Mouse (Mus musculus): ENCODE data around the gene Olfr690. TPM values are rescaled to one million over a fixed set of nuclear protein-coding genes. Genes with fewer than 3 reads are reported as not detected.
"Not testable (repeated sequence)": the region's sequence is repeated elsewhere in the genome, so short reads cannot be mapped to it uniquely, and the experiment has no call there.

Gene Olfr690
- not detected for polyA plus RNA-seq (2017; shearing (Covaris generic))

DNA sequence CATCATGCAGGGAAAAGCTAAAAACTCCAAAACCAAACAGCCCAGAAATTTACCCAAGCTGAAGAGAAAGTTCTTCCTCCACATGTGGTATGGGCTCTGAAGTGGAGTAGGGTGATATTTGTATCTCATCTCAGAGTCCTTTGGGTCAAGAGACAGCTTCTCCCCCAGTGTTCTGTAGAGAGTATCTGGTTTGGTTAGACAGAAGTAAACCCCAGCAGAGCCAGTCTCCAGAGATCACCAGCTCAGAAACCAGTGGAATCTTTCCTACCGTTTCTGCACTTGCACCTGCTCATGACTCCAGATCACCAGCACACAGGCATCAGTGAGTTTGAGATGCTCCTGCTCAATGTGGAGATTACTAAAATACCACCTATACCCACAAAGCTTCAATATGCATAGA is at the start of gene Olfr690:
TSS of gene Olfr690 (minus strand) at position 101 of the 400 bp plus-strand sequence.
- no peak for ATAC-seq

DNA sequence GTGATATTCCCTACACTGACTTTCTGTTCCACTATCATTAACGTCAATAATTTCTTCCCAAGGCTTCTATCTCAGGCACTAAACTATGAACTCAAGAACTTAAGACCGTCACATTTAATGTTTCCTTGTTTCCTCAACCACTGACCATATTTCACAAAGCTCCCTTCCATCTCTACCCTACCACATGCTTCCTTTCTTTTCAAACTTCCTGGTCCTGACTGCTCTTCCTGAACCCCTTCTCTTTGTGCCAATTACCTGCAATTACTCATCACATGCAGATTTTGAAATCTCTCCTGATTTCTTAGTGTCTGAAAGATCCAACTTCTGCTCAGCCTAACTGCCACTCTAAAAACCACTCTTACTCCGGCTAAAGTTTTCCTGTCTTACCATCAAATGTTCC is 46.4 kb upstream of the Olfr690 start:
- ATAC-seq: no peak

DNA sequence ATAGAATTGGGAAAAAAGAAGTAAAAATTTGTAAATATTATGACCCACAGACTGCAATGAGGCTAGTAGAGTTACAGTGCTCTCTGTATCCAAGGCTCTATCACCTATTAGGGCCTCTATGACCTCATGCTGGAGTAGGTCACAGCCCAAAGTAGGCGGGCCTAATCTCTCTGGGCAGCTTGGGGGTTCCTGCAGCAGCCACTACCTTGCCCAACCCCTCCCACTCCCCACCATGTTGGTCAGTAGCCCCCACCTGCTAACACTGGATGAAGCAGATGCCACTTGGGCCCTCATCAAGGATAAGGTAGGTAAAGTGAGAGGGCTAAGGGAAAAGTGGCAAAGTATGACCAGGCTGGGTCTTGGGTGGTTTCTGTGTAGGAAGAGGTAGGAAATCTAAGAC is 41.0 kb upstream of the Olfr690 start, which contains the start of gene Gm5901:
TSS of gene Gm5901 (plus strand) at position 173 of the 400 bp plus-strand sequence.
- ATAC-seq: no peak

DNA sequence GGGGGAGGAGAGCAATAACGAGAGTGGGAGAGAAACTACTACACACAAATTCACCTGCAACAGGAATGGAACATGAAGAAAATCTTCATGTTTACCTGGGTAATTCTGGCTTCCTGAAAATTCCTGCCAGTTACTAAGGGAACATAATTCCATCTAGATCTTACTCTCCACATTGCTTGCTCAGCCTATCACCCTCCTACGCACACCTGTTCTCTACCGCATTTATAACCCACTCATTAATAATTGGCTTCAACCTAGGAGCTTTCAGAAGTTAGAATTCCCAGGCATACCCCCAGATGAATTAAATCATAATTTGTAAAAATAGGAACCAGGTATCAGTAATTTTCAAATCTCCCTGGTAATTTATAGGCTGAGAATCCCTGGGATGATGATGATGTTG is 40.1 kb upstream of the Olfr690 start:
- ATAC-seq: no peak

DNA sequence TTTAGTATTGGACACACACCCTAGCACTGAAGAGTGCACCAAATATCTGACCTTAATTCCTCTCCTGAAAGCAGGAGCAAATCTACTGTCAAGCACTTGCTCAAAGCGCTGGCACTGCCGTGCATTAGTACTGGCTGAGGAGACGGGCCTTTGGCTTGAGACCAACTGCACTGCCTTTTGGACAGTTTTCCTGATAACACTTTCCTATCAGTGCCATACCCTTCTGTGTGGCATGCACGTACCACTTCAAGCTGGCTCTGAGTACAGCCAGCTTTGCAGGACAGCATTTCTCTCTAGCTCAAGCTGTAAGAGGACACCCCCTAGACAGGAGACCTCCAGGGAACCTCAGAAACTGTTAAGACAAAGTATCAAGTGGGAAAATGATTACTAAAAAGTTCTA is 39.6 kb upstream of the Olfr690 start:
- no peak for ATAC-seq

DNA sequence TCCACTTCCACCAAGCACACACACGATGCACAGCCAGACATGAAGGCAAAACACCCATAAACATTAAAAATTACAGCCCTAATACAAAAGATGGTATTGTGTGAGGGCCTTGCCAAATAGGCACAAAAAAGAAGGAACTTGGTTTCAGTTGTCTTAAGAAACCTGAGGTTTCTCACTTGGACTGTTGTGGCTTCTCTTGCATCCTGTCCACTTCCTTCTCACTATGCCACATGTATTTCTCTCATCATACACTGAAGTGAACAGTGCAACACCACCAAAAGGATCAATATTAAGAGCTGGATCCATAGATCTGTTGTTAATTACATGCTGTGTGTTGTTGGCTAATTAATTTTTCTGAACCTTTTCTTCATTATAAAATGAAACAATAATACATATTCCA is 39.0 kb upstream of the Olfr690 start:
- no peak for ATAC-seq

DNA sequence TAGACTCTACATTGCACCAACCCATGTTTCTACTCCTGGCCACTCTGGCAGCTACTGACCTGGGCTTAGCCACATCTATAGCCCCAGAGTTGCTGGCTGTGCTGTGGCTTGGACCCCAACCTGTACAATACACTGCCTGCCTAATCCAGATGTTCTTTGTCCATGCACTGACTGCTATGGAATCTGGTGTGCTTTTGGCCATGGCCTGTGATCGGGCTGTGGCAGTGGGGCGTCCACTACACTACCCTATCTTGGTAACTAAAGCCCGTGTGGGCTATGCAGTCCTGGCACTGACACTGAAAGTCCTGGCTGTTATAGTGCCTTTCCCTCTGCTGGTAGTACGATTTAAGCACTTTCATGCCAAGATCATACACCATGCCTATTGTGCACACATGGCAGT is 34.6 kb upstream of the Olfr690 start:
- ATAC-seq: no peak

DNA sequence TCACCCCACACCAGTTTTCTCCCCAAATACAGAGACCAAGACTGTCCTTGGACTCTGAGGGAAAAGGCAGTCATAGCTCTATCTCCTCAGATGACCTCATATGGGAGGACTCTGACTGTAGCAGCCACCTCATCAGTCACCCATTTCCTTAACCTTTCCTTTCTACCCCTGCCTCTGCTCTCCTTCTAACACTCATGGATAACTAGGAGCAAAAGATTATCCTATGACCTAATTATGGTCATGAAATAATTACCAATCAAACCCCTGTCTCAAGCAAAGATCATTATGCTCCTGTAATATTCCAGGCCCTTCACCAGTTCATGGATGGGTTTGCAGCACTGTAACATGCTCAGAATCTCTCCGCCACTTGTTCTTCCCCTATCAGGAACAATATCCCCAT is 34.0 kb upstream of the Olfr690 start, which contains the start of gene Olfr692:
TSS of gene Olfr692 (plus strand) at position 301 of the 400 bp plus-strand sequence.
- no peak for ATAC-seq

DNA sequence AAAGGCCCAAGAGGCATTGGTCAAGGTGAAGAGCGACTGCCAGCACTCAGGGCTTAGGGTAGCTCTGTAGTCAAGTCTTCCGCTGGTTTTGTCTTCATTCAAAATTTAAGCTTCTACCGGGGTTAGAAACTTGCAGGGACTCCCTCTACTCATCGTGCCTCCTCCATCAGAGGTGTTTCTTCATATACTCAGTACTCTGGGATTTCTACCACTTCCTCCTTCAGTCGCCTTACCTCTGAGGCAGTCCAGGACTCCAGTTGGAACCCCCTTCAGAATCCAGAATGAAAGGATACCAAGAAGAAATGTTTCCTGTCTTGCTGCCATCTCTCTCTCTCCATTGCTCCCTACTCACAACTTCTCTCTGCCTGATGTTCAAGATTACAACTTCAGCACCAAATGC is 33.4 kb upstream of the Olfr690 start:
- ATAC-seq: no peak

DNA sequence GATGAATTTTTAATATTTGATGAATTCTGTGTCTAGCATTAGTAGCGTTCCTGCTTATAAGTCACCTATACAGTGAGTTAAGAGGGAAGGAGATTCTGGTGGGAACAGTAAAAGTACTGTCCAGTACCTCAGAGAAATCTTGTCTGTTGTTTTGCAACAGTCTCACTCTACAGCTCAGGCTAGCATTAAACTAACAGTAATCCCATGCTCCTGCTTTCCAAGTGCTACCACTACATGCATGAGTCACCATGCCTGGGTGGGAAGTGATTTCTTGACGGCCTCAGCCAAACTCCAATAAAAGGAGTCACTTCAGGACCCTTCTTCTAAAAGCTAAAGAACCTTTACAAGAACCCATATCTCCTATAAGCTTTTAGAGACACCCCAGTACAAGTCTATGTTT is 27.8 kb upstream of the Olfr690 start:
- no peak for ATAC-seq

DNA sequence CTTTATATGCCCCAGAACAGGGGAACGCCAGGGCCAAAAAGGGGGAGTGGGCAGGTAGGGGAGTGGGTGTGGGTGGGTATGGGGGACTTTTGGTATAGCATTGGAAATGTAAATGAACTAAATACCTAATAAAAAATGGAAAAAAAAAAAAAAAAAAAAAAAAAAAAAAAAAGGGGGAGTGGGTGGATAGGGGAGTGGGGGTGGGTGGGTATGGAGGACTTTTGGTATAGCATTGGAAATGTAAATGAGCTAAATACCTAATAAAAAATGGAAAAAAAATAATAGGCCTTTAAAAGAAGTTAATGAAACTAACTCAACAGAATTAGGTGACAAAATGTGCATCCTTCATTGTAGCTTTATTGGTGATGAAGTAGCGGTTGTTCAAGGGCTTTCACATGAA is 22.6 kb upstream of the Olfr690 start:
- not testable (repeated sequence) for ATAC-seq

DNA sequence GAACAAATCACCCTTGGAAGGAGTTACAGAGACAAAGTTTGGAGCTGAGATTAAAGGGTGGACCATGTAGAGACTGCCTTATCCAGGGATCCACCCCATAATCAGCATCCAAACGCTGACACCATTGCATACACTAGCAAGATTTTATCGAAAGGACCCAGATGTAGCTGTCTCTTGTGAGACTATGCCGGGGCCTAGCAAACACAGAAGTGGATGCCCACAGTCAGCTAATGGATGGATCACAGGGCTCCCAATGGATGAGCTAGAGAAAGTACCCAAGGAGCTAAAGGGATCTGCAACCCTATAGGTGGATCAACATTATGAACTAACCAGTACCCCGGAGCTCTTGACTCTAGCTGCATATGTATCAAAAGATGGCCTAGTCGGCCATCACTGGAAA is 22.2 kb upstream of the Olfr690 start:
- not testable (repeated sequence) for ATAC-seq

DNA sequence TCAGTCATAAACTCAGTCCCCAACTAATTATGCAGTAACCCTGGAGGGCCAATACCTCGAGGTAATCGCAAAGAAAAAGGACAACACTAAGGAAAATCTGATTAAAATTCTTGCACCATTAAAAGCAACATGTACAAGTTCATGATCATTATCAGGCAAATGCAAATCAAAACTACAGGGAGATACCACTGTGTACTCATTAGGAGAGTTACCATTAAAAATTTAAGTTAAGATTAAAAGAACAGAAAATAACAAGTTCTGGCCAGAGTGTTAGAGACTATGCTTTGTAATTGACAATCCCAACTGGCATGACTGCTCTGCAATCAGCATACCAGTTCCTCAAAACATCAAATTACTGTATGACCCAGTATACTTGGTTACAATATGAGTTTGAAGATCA is 8.8 kb upstream of the Olfr690 start:
- ATAC-seq: no peak

DNA sequence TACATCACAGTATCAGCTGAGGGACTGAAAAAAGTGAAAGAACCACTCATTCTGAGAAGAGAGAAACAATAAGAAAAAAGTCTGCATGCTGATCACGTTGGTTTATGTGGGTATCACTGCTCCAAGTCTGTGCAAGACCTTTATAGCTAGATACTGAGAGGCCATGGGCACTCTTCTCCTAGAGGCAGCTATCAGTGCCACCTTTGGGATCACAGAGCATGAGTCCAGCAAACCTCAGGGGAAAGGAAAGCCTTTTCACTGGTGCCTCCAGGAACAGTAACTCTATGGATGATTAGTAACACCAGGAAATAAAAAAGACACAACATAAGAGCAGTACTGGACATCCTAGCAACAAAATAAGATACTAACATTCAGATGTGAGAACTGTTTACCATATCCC is 8.3 kb upstream of the Olfr690 start, which contains the start of gene Olfr691:
TSS of gene Olfr691 (minus strand) at position 101 of the 400 bp plus-strand sequence.
- ATAC-seq: no peak

DNA sequence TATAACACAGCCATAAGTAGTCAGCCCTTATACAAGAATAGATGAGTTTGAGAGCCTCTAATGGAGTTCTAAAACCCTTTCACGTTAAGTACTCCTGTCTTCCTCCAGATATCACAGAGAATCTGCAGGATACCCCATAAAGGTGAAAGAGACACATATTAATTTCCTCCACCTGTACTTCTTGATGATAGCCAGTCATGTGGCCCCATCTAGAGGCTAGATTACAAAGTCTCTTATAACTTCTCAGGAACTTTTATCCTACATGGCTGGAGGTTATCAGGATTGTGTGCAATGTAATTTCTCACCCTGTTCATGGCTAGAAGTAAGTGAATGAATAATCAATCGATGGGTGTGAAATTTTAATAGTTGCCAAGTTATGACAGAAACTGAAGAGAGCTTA is 8.6 kb downstream of the Olfr690 start:
- ATAC-seq: no peak

DNA sequence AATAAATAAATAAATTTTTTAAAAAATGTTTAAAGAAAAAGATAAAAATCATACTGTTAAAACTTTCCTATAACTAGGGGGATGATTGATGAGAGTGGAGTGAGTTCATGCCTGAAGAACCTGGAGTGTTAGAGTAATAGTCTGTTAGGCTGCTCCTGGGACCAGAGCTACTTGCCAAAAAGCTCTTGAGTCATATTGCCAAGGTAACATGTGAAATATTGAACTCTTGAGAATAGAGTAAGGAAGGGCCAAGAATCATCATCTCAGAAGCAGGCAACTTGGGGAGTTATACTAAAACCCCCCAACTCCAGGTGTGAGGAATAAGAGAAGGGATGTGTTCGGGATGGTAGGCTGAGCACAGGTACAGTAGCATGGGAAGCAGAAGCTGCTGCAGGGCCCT is 23.0 kb downstream of the Olfr690 start, which contains the start of gene Olfr689:
TSS of gene Olfr689 (plus strand) at position 301 of the 400 bp plus-strand sequence.
- no peak for ATAC-seq

DNA sequence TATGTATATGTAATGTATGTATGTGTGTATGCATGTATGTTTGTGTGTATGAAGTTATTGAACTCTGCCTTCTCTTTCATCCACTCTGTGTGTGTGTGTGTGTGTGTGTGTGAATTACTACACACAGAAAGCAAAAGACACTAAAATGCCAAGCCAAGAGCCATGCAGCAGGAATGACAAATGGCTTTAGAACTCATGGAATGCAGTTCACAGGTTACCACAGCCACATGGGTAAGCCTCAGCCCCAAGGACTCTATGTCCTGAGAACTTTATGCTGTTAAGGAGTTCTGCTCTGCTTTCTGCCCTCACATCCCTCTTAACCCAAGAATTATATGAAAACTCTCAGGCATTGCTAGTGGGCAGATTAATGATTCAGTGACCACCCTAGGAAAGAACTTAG is 43.9 kb downstream of the Olfr690 start:
- no peak for ATAC-seq

DNA sequence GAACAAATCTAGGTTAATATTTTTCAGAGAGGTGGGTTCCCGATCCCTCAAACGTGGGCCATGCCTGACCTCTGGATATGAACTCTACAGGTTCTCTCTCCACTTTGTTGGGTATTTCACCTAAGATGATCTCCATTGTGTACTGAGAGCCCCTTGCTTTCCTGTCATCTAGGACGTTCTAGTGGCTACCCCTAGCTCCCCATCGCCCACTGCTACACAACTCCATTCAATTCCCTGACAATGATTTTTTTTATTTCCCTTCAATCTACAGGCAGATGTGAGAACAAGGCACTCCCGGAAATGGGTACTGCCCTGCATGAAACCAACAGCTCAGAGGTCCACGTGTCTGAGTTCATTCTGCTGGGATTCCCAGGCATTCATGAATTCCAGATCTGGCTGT is 46.1 kb downstream of the Olfr690 start, which contains the start of gene Olfr688:
TSS of gene Olfr688 (plus strand) at position 301 of the 400 bp plus-strand sequence.
- no peak for ATAC-seq

Other genes with a start within 250 kb of the Olfr690 start
- not detected for gene Olfr680-ps1, start 241.3 kb downstream of the Olfr690 start, polyA plus RNA-seq (2017; shearing (Covaris generic))
- not detected for gene Olfr681, start 217.3 kb downstream of the Olfr690 start, polyA plus RNA-seq (2017; shearing (Covaris generic))
- gene Olfr683, start 187.1 kb downstream of the Olfr690 start, polyA plus RNA-seq (2017; shearing (Covaris generic)): not detected
- under 1 TPM in 1 of 3 experiments, not detected in 2; 0.30 TPM for gene Olfr684, start 170.5 kb downstream of the Olfr690 start, polyA plus RNA-seq (2017; shearing (Covaris generic))
- gene Olfr685, start 148.1 kb downstream of the Olfr690 start, polyA plus RNA-seq (2017; shearing (Covaris generic)): not detected
- gene Olfr686, start 126.6 kb downstream of the Olfr690 start, polyA plus RNA-seq (2017; shearing (Covaris generic)): not detected
- gene Olfr688, start 46.0 kb downstream of the Olfr690 start, polyA plus RNA-seq (2017; shearing (Covaris generic)): not detected
- not detected for gene Olfr689, start 22.9 kb downstream of the Olfr690 start, polyA plus RNA-seq (2017; shearing (Covaris generic))
- not detected for gene Olfr691, start 8.2 kb upstream of the Olfr690 start, polyA plus RNA-seq (2017; shearing (Covaris generic))
- not detected for gene Olfr692, start 34.1 kb upstream of the Olfr690 start, polyA plus RNA-seq (2017; shearing (Covaris generic))
- not detected for gene Gm5901, start 40.9 kb upstream of the Olfr690 start, polyA plus RNA-seq (2017; shearing (Covaris generic))
- 10 to 100 TPM; 10.5 to 25.3 (median 17.5) TPM for gene Fam160a2, start 66.0 kb upstream of the Olfr690 start, polyA plus RNA-seq (2017; shearing (Covaris generic))
- not detected for gene Cnga4, start 70.5 kb upstream of the Olfr690 start, polyA plus RNA-seq (2017; shearing (Covaris generic))
- gene Cckbr, start 91.6 kb upstream of the Olfr690 start, polyA plus RNA-seq (2017; shearing (Covaris generic)): not detected
- gene Cavin3, start 148.2 kb upstream of the Olfr690 start, polyA plus RNA-seq (2017; shearing (Covaris generic)): not detected
- gene Smpd1, start 220.3 kb upstream of the Olfr690 start, polyA plus RNA-seq (2017; shearing (Covaris generic)): 10 to 100 TPM; 15.4 to 23.7 (median 22.3) TPM
- 10 to 100 TPM in 1 of 3 experiments, 1 to 10 TPM in 2; 2.9 to 10.5 (median 3.8) TPM for gene Apbb1, start 247.5 kb upstream of the Olfr690 start, polyA plus RNA-seq (2017; shearing (Covaris generic))

All from inflammation-experienced regulatory T-cells, adult 6 months (primary cell).